Mouse (Mus musculus): ENCODE data around the gene Pdk3. TPM values are rescaled to one million over a fixed set of nuclear protein-coding genes. Genes with fewer than 3 reads are reported as not detected.

The Pdk3 gene
- total and polyA plus RNA-seq, 2 experiments: 0.31 to 0.55 TPM

GRCm38 (mm10) chrX:93732975-93733748, 98.8 kb downstream of the Pdk3 start:
- Histone ChIP-seq H3K27ac (replicated peaks; ENCODE audit: insufficient read depth, low read depth, low read length) (no peak overlapping the region), H3K27me3 (ENCODE audit: control insufficient read depth, insufficient read depth, low read length) (no peaks in the 10 kb centered on the region), H3K4me1 (ENCODE audit: control insufficient read depth, insufficient read depth, low read length) (no peaks in the 10 kb centered on the region), H3K9ac (ENCODE audit: low read depth, low read length) (no peak overlapping the region), H3K79me2 (ENCODE audit: control insufficient read depth, insufficient read depth, low read length) (no peaks in the 10 kb centered on the region), H3K4me3 (ENCODE audit: insufficient read depth, low read depth, low read length) (no peak overlapping the region), H3K36me3 (ENCODE audit: control insufficient read depth, insufficient read depth, low read length) (no peaks in the 10 kb centered on the region)
- no peak for DNase-seq (ENCODE audit: extremely low read depth, low read depth, low spot score)
- TF ChIP-seq POLR2A (IDR thresholded peaks at IDR 0.05; ENCODE audit: extremely low read depth, insufficient read depth, low read length): no peak
- TF ChIP-seq CTCF (IDR thresholded peaks at IDR 0.05; ENCODE audit: low read depth, low read length): no peak
- WGBS: 71% methylated on average over 6 of the region's 6 CpGs

GRCm38 (mm10) chrX:93732407-93732806, 99.6 kb downstream of the Pdk3 start:
- Histone ChIP-seq H3K27me3 (ENCODE audit: control insufficient read depth, insufficient read depth, low read length) (no peaks in the 10 kb centered on the region), H3K36me3 (ENCODE audit: control insufficient read depth, insufficient read depth, low read length) (no peaks in the 10 kb centered on the region), H3K9ac (ENCODE audit: low read depth, low read length) (no peak overlapping the region), H3K27ac (replicated peaks; ENCODE audit: insufficient read depth, low read depth, low read length) (no peak overlapping the region), H3K4me3 (ENCODE audit: insufficient read depth, low read depth, low read length) (no peak overlapping the region), H3K79me2 (ENCODE audit: control insufficient read depth, insufficient read depth, low read length) (no peaks in the 10 kb centered on the region), H3K4me1 (ENCODE audit: control insufficient read depth, insufficient read depth, low read length) (no peaks in the 10 kb centered on the region)
- DNase-seq (ENCODE audit: extremely low read depth, low read depth, low spot score): no peak
- TF ChIP-seq POLR2A (IDR thresholded peaks at IDR 0.05; ENCODE audit: extremely low read depth, insufficient read depth, low read length) (no peak), CTCF (IDR thresholded peaks at IDR 0.05; ENCODE audit: low read depth, low read length) (no peak)

- 85% methylated on average over 8 of the region's 8 CpGs for WGBS
- Histone ChIP-seq H3K4me3 (ENCODE audit: insufficient read depth, low read depth, low read length) (no peak overlapping the region), H3K27me3 (ENCODE audit: control insufficient read depth, insufficient read depth, low read length) (no peaks in the 10 kb centered on the region), H3K27ac (replicated peaks; ENCODE audit: insufficient read depth, low read depth, low read length) (no peak overlapping the region), H3K36me3 (ENCODE audit: control insufficient read depth, insufficient read depth, low read length) (no peaks in the 10 kb centered on the region), H3K9ac (ENCODE audit: low read depth, low read length) (no peak overlapping the region), H3K79me2 (ENCODE audit: control insufficient read depth, insufficient read depth, low read length) (no peaks in the 10 kb centered on the region), H3K4me1 (ENCODE audit: control insufficient read depth, insufficient read depth, low read length) (no peaks in the 10 kb centered on the region)
- no peak for TF ChIP-seq CTCF (IDR thresholded peaks at IDR 0.05; ENCODE audit: low read depth, low read length)
- TF ChIP-seq POLR2A (IDR thresholded peaks at IDR 0.05; ENCODE audit: extremely low read depth, insufficient read depth, low read length): no peak
- DNase-seq (ENCODE audit: extremely low read depth, low read depth, low spot score): no peak
These were observed 101.1 kb downstream of the Pdk3 start for GRCm38 (mm10) chrX:93730854-93731253.

GRCm38 (mm10) chrX:93729529-93729928, 102.5 kb downstream of the Pdk3 start:
- TF ChIP-seq CTCF (IDR thresholded peaks at IDR 0.05; ENCODE audit: low read depth, low read length) (no peak), POLR2A (IDR thresholded peaks at IDR 0.05; ENCODE audit: extremely low read depth, insufficient read depth, low read length) (no peak)
- no peaks in the 10 kb centered on the region for H3K4me1 ChIP-seq (ENCODE audit: control insufficient read depth, insufficient read depth, low read length)
- no peak for DNase-seq (ENCODE audit: extremely low read depth, low read depth, low spot score)
- no peaks in the 10 kb centered on the region for H3K36me3 ChIP-seq (ENCODE audit: control insufficient read depth, insufficient read depth, low read length)
- H3K27ac ChIP-seq (replicated peaks; ENCODE audit: insufficient read depth, low read depth, low read length): no peak overlapping the region
- H3K9ac ChIP-seq (ENCODE audit: low read depth, low read length): no peak overlapping the region
- H3K27me3 ChIP-seq (ENCODE audit: control insufficient read depth, insufficient read depth, low read length): no peaks in the 10 kb centered on the region
- 90% methylated on average over 1 of the region's 1 CpGs for WGBS
- no peak overlapping the region for H3K4me3 ChIP-seq (ENCODE audit: insufficient read depth, low read depth, low read length)
- H3K79me2 ChIP-seq (ENCODE audit: control insufficient read depth, insufficient read depth, low read length): no peaks in the 10 kb centered on the region

Other genes starting within 250 kb of the Pdk3 start
- 5.3 and 5.6 TPM in 2 replicates for gene Pola1, start 200.0 kb downstream of the Pdk3 start, total RNA-seq (2014; rRNA removed)
- gene Pola1, start 200.0 kb downstream of the Pdk3 start, polyA plus RNA-seq (2012; rRNA removed): 0.16 and 0.29 TPM in 2 replicates
- 0.13 TPM in 1 of 2 replicates, not detected in the other for gene Pcyt1b, start 177.3 kb downstream of the Pdk3 start, total RNA-seq (2014; rRNA removed)
- 0.02 and 0.05 TPM in 2 replicates for gene Pcyt1b, start 177.3 kb downstream of the Pdk3 start, polyA plus RNA-seq (2012; rRNA removed)
- not detected in 2 replicates for gene AU015836, start 136.5 kb upstream of the Pdk3 start, total RNA-seq (2014; rRNA removed)
- not detected in 2 replicates for gene AU015836, start 136.5 kb upstream of the Pdk3 start, polyA plus RNA-seq (2012; rRNA removed)